Mouse (Mus musculus) limb, embryonic 10.5 days (tissue): Measurements from ENCODE around the gene Zp1. TPM values are rescaled to one million over a fixed set of nuclear protein-coding genes. Genes with fewer than 3 reads are reported as not detected.

Source experiments
- DNase-seq: peaks from one replicate; pipeline ENCODE4 v3.0.0-alpha.2; 2017; ENCODE audit warnings: low spot score
- H3K27ac ChIP-seq: fragments of 300-500 bp; sonication (generic); 2 replicates; pipeline ENCODE4 v1.5.1; 2016; ENCODE audit warnings: mild to moderate bottlenecking
- H3K27me3 ChIP-seq: fragments of 300-500 bp; sonication (generic); 2 replicates; pipeline ENCODE4 v1.6.1; 2016; ENCODE audit warnings: low read depth, mild to moderate bottlenecking; ENCODE audit not compliant: poor library complexity, severe bottlenecking
- H3K36me3 ChIP-seq: fragments of 300-500 bp; sonication (generic); 2 replicates; pipeline ENCODE4 v1.6.1; 2016; ENCODE audit warnings: mild to moderate bottlenecking, moderate library complexity
- H3K4me1 ChIP-seq: fragments of 300-500 bp; sonication (generic); 2 replicates; pipeline ENCODE4 v1.6.1; 2016
- H3K4me3 ChIP-seq: fragments of 300-500 bp; sonication (generic); 2 replicates; pipeline ENCODE4 v1.5.1; 2016; ENCODE audit warnings: mild to moderate bottlenecking, moderate library complexity
- H3K9me3 ChIP-seq: fragments of 300-500 bp; sonication (generic); replicated peaks from 2 replicates; pipeline ENCODE4 v1.6.1; 2016; ENCODE audit warnings: mild to moderate bottlenecking
- WGBS: fragments of 180-500 bp; shearing (Covaris S2); methylation state at CpG from one replicate; pipeline ENCODE4 v1.1.7; 2016; 5-methylcytosine and 5-hydroxymethylcytosine counted together
- polyA plus RNA-seq: library from polyadenylated mRNA; unstranded; fragments of >200 nt; fragmentation: Nextera tagmentation; extraction: Ambion mirVana; gene quantifications from 2 replicates; pipeline ENCODE4 v1.2.1, GENCODE M21; 2016

Zp1 gene
- polyA plus RNA-seq, 1 experiment from 2014 or later = not detected

DNA sequence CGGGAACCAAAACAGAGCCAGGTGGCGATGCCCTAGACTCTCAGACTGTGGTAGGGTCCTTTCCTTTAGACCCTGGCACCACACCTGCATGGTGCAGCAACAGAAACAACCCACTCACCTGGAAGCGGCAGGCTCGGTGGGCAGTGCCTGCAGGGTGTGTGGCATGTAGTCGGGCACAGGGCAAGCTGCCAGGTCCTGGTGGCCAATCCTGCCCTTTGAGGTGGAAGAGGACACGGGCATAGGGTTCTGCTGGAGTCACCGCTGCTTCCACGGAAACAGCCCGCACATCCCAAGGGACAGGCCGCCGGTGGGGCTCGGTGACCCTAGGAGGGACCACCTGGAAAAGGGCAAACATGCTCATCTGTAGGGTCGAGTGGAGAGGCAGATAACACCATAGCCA is 54.1 kb downstream of the Zp1 start:
- Histone ChIP-seq H3K36me3 (peaks cover 74% of the 10 kb centered on the region), H3K9me3 (no peaks in the 10 kb centered on the region), H3K27ac (no peak overlapping the region), H3K4me1 (peaks cover 28% of the 10 kb centered on the region), H3K27me3 (no peaks in the 10 kb centered on the region), H3K4me3 (no peak overlapping the region)
- 95% methylated on average over 13 of the region's 13 CpGs for WGBS
- DNase-seq = no peak

Other genes with a start within 250 kb of the Zp1 start
- not detected in 2 replicates for gene Pga5, start 242.6 kb downstream of the Zp1 start, polyA plus RNA-seq
- gene Vps37c, start 231.9 kb downstream of the Zp1 start, polyA plus RNA-seq = 34.3 and 37.7 TPM in 2 replicates
- gene Cd5, start 181.6 kb downstream of the Zp1 start, polyA plus RNA-seq = 0.06 and 0.26 TPM in 2 replicates
- gene Cd6, start 90.6 kb downstream of the Zp1 start, polyA plus RNA-seq = 0.05 TPM in 1 of 2 replicates, not detected in the other
- 0.20 and 0.28 TPM in 2 replicates for gene Slc15a3, start 80.9 kb downstream of the Zp1 start, polyA plus RNA-seq
- 151 and 160 TPM in 2 replicates for gene Tmem132a, start 50.7 kb downstream of the Zp1 start, polyA plus RNA-seq
- gene Tmem109, start 38.6 kb downstream of the Zp1 start, polyA plus RNA-seq = 71.7 and 72.3 TPM in 2 replicates
- 47.2 and 51.5 TPM in 2 replicates for gene Prpf19, start 25.4 kb downstream of the Zp1 start, polyA plus RNA-seq
- gene Ptgdr2, start 16.5 kb upstream of the Zp1 start, polyA plus RNA-seq = 0.08 TPM in 2 replicates
- 46.8 and 62.9 TPM in 2 replicates for gene Ccdc86, start 28.6 kb upstream of the Zp1 start, polyA plus RNA-seq
- not detected in 2 replicates for gene Ms4a10, start 54.0 kb upstream of the Zp1 start, polyA plus RNA-seq
- gene Ms4a15, start 72.6 kb upstream of the Zp1 start, polyA plus RNA-seq = not detected in 2 replicates
- not detected in 2 replicates for gene Ms4a18, start 97.4 kb upstream of the Zp1 start, polyA plus RNA-seq
- not detected in 2 replicates for gene Ms4a8a, start 160.5 kb upstream of the Zp1 start, polyA plus RNA-seq
- not detected in 2 replicates for gene 1700017D01Rik, start 210.2 kb upstream of the Zp1 start, polyA plus RNA-seq
- not detected in 2 replicates for gene 1700025F22Rik, start 244.7 kb upstream of the Zp1 start, polyA plus RNA-seq